Mouse (Mus musculus): ENCODE data around the gene Klf15.

GRCm38 (mm10) chr6:90463228-90463862 is 969 bp downstream of the Klf15 start:
- TF ChIP-seq CTCF (IDR thresholded peaks at IDR 0.05; ENCODE audit: insufficient read depth, low read depth, low read length) (no peak), POLR2A (IDR thresholded peaks at IDR 0.05; ENCODE audit: insufficient read depth, low read depth, low read length) (no peak)

Measured in olfactory bulb, adult 2 months (tissue).